Mouse (Mus musculus): Measurements from ENCODE around the gene Rrbp1. TPM values are rescaled to one million over a fixed set of nuclear protein-coding genes. Genes with fewer than 3 reads are reported as not detected.

Gene Rrbp1
- total RNA-seq, 1 experiment from 2014 or later = 198 TPM

- DNase-seq = no peak
Measured at GRCm38 (mm10) chr2:144005166-144005955, 5.7 kb downstream of the Rrbp1 start.

- peak; percentile 51 for DNase-seq
Measured at GRCm38 (mm10) chr2:144003544-144003943, 7.5 kb downstream of the Rrbp1 start.

GRCm38 (mm10) chr2:144002229-144002984 lies 8.7 kb downstream of the Rrbp1 start:
- DNase-seq = no peak

- DNase-seq = no peak
Measured at GRCm38 (mm10) chr2:143992977-143993376, 18.1 kb downstream of the Rrbp1 start.

GRCm38 (mm10) chr2:143991964-143992672 lies 18.9 kb downstream of the Rrbp1 start:
- no peak for DNase-seq

- no peak for DNase-seq
Measured at GRCm38 (mm10) chr2:143990997-143991396, 20.1 kb downstream of the Rrbp1 start.

- no peak for DNase-seq
Measured at GRCm38 (mm10) chr2:143988016-143988415, 23.0 kb downstream of the Rrbp1 start.

GRCm38 (mm10) chr2:143987485-143987884 lies 23.6 kb downstream of the Rrbp1 start:
- no peak for DNase-seq

- no peak for DNase-seq
Measured at GRCm38 (mm10) chr2:143983482-143983881, 27.6 kb downstream of the Rrbp1 start.

- DNase-seq = no peak
Measured at GRCm38 (mm10) chr2:143982901-143983300, 28.2 kb downstream of the Rrbp1 start.

- no peak for DNase-seq
Measured at GRCm38 (mm10) chr2:143982152-143982551, 28.9 kb downstream of the Rrbp1 start.

GRCm38 (mm10) chr2:143980781-143981398 lies 30.2 kb downstream of the Rrbp1 start:
- DNase-seq = peak; percentile 63

GRCm38 (mm10) chr2:143978444-143979147 lies 32.5 kb downstream of the Rrbp1 start:
- no peak for DNase-seq

GRCm38 (mm10) chr2:143975146-143975649 lies 35.9 kb downstream of the Rrbp1 start:
- DNase-seq = no peak

- DNase-seq = no peak
Measured at GRCm38 (mm10) chr2:143973161-143973560, 37.9 kb downstream of the Rrbp1 start.

- no peak for DNase-seq
Measured at GRCm38 (mm10) chr2:143971887-143972286, 39.2 kb downstream of the Rrbp1 start.

- no peak for DNase-seq
Measured at GRCm38 (mm10) chr2:143970841-143971240, 40.2 kb downstream of the Rrbp1 start.

- no peak for DNase-seq
Measured at GRCm38 (mm10) chr2:143969260-143969659, 41.8 kb downstream of the Rrbp1 start.

- DNase-seq = no peak
Measured at GRCm38 (mm10) chr2:143963318-143963717, 47.7 kb downstream of the Rrbp1 start.

GRCm38 (mm10) chr2:143962192-143962591 lies 48.9 kb downstream of the Rrbp1 start:
- no peak for DNase-seq

GRCm38 (mm10) chr2:143955746-143956145 lies 55.3 kb downstream of the Rrbp1 start:
- no peak for DNase-seq
